Mouse (Mus musculus) adrenal gland, postnatal 25 days (tissue): ENCODE results near the gene Atpaf1. TPM values are rescaled to one million over a fixed set of nuclear protein-coding genes. Genes with fewer than 3 reads are reported as not detected.
A peak's percentile ranks its signal among the peaks of the same experiment; 100 is the strongest.

Experiments used
- DNase-seq: peaks from one replicate; pipeline ENCODE4 v3.0.0; 2021; ENCODE audit warnings: mixed read lengths
- total RNA-seq: library from RNA; stranded (reverse); gene quantifications from 2 replicates; pipeline ENCODE4 v1.2.3, GENCODE M21; 2021

Gene Atpaf1
- total RNA-seq, 1 experiment from 2014 or later: 59.4 TPM

DNA sequence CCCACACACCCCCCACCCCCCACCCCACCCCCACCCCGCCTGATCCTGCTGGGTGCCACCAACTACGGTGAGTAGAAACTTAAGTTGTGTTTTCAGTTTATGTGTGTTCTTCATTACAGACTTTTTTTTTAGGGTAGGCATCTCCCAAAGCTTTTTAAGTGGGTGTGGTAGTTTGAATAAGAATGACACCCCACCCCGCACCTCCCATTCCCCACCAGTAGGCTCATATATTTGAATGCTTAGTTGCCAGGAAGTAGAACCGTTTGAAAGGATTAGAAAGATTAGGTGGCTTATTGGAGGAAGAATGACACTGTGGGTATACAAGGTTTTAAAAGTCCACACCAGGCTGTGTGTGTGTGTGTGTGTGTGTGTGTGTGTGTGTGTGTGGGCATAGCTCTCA lies 27.7 kb downstream of the Atpaf1 start:
- DNase-seq: no peak

DNA sequence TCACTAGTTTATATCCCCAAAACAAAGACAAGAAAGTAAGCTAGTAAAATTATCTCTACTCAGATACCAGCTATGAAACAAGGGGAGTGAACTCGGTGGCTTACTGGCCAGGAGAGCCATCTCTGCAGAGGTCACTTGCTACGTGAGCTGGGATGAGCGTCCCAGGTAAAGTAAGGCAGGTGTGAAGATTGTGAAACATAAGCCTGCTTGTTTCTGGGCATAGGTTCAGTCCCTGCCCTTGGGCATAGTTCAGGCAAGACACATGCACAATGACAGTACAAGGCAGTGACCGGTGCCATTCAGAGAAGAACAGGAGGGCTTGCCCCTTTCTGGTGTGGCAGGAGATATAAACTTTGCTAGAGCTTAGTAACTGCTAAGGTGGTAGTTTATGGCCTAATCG lies 31.0 kb downstream of the Atpaf1 start:
- DNase-seq: no peak

DNA sequence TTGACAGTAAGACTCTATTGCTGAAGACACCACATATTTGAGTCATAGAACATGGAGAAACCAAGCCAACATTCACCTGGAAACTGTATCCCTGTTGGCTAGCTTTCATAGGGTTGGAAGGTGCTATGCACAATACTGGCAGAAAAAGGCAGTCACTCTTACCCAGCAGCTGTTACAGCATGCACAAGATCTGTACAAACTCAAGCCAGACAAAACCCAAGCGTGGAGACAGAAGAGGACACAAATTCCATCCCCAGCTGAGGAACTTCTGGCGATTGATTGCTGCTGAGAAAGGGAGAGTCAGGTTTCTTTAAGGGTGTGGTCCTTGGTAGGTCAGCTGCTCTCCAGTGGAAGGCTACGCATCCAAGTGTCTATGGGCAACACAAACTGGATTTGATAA lies 35.6 kb downstream of the Atpaf1 start:
- no peak for DNase-seq

DNA sequence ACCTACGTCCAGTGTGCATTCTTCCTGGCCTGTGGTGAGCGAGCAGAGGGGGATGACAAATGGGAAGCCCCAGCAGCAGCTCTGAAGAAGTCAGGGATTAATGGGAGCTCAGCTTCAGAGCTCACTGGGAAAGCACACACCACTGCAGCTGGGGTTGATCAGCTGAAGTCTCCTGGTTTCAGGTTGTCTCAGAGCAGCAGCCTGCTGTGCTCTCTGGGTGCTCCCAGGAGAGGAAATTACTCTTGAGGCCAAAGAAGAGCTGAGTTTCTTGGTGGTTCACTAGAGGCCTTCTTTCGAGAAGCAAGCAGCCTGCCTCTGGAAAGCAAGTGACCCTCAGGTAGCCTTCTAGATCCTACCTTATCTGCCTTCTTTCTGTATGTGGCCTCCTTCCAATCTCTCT lies 36.3 kb downstream of the Atpaf1 start:
- DNase-seq: no peak

DNA sequence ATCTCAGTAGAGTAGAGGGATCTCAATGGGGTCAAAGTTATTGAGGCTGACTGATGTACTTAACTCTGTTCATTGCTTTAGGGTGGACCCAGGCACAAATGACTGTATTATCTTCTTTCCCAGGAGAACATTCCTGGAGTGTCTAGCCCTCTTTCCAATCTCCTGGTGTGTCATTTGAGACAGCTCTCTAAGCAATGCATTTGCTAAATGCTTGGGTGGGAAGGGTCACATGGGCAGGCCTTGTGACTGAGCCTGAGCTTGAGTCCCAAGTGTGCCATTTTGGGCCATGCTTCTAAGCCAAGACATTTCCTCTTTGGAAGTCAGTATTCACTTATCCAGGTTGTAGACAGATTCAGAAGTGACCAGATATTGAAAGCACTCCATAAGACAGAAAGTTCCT lies 36.8 kb downstream of the Atpaf1 start:
- no peak for DNase-seq

DNA sequence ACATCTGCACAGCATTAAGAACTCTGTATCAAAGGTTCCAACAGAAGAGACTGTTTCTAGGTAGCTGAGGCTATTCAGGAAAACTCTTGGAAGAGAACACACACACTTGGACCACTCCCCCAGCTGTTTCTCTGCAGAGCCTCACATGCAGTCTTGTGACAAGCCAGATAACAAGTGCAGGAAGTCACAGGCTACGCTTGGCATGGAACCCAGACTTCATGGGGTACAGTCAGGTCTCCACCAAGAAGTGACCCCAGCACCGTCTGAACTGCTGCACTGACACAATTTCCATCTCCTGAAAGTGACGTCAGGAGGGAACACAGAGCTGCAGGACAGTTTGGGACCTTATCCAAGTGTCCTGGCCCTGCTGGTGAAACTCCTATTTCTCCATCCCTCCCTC lies 37.3 kb downstream of the Atpaf1 start:
- DNase-seq: no peak

DNA sequence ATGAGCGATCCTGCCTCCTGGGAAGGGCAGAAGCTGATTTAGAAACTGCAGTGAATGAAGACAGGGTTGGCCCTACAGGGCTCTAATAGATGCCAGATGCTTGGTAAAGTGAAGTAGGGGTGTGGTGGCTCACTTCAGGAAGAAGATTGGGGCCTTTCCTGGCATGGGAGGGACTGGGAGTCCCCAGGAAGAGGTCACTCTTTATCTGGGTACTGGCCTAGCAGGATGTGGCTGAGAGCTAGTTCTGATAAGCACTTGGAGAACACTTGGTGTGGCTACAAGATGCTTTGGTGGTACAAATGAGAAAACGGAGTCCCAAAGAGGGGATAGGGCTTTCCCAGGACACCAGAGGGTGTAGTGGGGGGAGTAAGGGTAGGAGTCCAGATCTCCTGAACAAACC lies 39.6 kb downstream of the Atpaf1 start:
- DNase-seq: no peak

DNA sequence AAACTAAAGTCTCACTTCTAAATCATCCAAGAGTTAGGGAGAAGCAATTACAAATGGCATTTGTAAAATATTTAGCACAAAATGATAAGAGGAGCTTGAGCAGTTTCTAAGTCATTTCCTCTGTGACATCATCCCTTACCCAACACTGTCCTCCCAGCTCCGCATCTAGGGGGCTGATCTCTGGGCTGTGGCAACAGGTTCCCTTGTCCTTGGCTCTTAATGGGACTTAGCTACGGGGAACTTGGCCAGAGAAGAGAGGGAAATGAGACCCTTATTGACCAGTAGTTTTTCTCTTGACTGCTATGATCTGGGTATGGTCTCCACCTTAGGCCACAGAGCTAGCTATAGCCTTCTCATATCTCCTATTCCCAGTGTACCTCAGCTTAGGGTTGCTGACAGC lies 40.7 kb downstream of the Atpaf1 start:
- no peak for DNase-seq

DNA sequence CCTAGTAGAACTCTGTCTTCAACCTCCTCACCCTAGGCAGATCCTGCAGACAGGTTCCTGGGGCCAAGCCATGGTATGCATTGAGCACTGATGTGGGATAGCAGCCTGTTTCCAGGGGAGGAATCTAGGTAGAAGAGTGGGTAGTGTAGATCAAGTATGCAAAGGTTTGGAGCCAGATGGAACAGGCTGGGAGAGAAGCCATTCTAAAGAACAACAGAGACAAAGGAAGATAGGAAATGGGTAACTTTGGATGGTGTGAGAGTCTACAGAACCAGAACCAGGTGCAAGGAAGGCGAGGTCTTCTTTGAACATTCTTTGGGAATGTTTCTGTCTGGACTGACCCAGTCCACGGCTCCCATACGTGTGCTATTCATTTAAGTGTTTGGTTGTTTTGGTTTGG lies 42.5 kb downstream of the Atpaf1 start:
- DNase-seq: no peak

DNA sequence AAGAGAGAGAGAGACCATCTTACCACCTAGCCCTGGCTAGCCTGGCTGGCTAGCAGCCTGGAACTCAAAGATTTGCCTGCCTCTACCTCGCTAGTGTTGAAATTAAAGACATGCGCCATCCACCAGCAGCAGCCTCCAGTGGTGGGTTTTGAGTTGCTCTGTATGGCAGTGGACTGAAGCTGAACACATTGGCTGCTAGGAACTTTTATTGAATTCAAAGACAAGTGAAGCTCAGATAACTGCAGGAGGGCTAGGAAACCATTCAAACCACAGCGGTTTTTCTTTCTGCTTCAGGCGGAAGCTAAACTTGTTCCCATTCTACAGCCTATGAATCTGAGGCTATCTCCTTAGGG lies 42.9 kb downstream of the Atpaf1 start:
- no peak for DNase-seq

DNA sequence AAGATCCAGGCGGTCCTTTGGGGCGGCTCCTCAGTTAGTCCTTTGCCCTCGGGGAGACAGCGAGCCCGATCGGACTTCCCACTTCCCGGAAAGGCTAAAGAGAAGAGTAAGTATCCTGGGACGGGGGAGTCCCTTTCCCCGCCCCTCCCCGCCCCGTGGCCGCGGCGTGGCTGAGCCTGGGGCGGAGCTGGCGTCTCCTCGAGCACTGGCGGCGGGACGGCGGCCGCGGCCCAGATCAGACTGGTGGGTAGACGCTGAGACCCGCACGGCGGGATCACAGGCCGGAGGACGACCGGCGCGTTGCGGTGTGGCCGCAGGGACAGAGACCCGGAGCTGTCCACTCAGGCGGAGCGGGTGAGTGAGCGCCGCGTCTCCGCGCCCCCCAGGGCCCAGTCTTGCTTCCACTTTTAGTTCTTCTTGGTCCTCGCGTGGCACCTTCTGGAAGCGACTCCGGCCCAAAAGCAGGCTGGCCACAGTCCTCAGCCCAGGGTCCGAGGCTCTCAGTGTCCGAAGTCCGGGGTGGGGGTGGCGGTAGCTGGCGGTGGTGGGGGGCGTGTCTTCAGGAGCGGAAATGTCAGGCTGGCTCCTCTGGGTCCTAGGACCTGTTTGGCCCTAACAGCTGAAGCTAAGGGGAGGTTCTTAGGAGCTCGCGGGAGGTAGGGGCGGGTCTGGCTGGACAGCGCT lies 43.4 kb downstream of the Atpaf1 start, which contains the start of gene Mob3c:
Mob3c (plus strand) TSS at position 205 of the 684 bp plus-strand sequence.
- peak; percentile 86 for DNase-seq

DNA sequence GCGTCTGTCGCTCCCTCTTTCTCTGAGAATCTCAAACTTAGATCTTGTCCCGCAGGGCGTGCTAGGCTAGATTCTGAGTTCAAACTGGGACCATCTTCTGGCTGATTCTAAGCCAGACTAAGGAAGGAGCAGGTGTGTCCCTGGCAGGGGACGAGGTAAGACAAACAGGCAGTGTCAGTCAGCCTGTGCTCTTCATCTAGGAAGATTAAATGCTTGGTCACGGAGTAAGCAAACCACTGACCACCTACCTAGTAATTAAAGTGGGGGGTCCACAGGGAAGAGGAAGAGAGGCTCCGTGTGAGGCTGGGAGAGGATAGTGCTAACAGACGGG lies 43.9 kb downstream of the Atpaf1 start:
- no peak for DNase-seq

DNA sequence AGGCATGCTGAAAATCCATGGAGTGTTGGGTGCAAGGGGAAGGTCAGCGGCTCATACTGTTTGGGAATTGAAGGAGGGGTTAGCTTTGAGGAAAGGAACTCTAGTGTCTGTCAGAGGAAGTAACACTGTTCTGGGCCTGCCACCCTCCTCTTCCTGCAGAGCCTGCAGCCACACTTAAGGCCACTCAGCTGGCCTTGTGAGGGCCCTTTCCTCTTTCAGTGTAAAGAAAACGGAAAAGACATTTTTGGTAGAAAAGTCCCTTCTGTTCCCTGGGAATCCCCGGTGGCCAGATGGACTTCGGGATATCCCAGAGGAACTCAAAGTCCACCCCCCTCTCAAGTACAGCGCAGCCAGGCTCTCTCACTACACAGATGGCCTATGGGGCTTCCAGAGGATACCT lies 45.9 kb downstream of the Atpaf1 start:
- DNase-seq: no peak

DNA sequence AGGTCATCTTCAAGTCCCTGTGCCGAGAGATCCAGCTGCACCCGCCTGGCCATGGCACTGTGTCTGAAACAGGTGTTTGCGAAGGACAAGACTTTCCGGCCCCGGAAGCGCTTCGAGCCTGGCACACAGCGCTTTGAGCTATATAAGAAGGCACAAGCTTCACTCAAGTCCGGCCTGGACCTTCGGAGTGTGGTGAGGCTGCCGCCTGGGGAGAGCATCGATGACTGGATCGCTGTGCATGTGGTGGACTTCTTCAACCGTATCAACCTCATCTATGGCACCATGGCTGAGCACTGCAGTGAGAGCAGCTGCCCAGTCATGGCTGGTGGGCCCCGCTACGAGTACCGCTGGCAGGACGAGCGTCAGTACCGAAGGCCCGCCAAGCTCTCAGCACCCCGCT lies 46.6 kb downstream of the Atpaf1 start:
- DNase-seq: no peak

DNA sequence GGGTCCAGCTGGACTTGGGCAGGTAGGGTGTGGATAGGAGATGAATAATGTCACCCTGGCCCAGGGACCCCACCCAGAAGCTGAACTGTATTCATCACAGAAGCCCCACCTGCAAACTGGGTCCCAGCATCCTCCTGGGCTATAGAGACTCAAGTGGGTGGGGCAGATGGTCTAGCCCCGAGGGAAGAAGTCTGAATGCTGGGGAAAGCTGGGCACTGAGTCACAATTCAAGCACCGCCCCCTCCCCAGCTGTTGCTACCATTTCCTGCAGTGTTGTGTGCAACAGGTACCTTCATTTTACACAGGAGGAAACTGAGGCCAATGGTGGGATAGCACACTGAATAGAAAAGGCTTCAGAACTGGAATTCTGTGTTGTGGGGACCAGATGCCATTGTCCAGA lies 47.4 kb downstream of the Atpaf1 start:
- no peak for DNase-seq

DNA sequence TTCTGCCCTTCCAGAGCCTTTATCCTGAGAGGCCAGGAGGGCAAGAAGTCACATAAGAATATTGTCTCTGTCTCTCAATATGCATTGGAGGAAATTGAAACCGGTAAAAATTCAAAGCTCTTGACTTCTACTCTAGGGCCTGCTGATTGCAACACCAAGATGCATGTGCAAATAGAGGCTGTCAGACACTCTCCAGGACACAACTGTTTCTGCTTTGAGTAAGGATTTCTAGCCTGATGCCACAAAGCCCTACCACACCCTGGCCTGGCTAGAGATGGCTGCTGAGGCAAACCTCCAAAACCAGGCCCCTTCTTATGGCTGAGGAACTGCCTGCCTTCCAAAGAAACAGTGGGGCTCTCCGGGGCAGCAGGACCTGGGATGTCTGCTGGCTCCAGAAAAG lies 51.0 kb downstream of the Atpaf1 start:
- no peak for DNase-seq

DNA sequence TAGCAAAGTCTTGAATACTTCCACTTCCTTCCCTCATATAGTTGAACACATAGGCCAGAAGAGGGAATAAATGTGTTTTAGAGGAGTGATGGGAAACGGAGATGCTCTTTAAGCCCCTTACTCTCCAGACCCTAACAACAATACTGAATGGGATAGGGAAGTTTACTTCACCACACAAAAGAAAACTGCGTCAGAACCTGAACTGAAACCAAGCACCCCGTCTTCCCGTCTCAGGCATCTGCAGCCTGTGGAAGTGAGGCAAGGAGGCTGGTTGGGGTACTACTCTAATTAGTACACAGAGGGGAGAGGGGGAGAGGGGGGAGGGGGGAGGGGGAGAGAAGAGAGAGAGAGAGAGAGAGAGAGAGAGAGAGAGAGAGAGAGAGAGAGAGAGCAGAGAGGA lies 53.6 kb downstream of the Atpaf1 start:
- DNase-seq: no peak

DNA sequence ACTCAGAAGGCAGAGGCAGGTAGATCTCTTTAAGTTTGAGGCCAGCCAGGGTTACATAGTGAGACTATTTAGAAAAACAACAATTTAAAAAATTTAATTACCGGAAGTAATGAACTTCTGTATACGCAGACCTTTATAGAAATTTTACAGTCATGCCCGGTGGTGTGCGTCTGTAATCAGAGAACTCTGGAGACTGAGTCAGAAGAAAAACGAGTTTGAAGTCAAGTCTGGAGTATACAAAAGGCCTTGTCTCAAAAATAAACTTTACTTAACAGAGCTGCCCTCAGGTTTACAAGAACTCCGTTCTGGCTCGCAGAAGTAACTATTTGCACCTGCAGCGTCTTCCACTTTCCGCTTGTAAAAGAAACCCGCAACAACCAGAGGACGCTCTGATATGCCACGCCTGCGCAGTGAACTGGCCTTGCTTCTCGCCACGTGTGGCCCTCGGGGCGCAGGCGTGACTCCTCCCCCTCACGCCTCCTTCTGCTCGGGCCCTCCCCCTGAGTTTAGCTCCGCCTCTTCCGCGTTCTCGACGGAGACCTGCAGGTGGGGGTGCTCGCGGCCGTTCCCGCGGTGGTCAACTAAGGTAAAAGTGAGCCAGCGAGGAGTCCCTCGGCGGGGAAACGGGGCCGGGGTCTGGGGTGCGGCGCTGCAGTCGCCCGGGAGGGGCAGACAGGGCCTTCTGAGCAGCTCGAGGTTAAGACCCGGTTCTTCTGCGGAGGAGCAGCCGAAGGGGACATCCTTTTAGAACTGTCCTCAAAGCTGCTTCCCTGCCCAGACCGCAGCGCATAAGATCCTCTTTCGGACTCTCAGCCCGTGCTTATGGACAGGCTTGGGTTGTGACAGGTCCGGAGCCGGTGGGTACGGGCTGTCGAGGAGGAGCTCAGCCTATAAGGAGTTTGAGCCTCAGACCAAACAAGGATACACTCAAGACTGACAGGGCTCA lies 54.4 kb downstream of the Atpaf1 start, which contains the start of gene Mknk1:
Mknk1 (plus strand) TSS at position 503 of the 946 bp plus-strand sequence.
- peak; percentile 92 for DNase-seq

DNA sequence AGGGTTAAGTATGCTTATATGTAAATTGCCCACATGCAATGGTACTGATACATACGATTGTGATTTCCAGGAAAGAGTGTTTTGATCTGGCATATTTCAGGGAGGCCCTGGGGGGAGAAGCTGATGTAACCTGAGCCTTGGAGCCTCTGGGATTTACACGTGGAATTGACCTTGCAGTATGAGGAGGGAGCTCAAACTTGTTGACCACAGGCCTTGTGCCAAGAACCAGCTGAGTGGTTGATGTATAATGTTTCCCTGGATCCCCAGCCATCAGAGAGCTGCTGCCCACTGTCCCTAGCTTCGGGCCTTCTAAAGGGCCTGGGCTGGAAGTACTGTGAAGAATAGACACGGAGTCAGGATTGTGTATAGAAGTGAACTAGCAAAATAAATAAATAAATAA lies 55.3 kb downstream of the Atpaf1 start:
- no peak for DNase-seq

DNA sequence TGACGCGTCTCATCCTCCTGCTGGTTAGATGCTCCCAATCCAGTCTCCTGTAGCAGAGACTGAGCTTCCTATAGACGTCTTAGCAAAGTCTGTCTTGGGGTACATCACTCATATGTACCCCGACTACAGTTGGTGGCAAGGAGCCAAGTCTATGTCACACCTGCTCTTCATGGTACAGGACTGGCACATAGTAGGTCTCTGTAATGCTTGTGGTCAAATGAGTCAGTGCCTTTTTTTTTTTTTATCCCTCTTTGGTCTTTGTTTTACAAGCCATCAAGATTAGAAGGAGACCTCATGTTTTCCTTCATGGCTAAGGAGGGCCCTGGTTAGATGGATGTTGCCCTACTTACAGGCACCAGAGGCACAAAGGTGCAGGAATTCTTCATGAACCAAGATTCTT lies 56.2 kb downstream of the Atpaf1 start:
- DNase-seq: no peak

DNA sequence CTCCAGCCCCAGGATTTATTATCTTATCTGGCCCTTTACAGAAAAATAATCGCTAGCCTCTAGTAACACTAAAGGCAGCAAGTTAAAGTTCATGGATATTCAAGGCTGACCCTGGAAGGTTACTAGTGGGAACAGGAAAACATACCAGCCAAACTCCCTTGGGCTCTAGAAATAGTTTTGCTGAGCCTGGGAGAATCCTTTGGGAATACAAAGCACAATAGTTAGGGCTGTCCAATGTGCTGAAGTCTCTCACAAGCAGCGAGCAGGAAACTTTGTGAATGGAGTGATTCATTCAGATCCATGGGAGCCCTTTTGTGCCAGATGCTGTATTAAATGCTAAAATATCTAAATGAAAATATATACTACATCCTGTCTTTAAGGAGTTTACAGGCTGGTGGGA lies 62.0 kb downstream of the Atpaf1 start:
- DNase-seq: no peak

DNA sequence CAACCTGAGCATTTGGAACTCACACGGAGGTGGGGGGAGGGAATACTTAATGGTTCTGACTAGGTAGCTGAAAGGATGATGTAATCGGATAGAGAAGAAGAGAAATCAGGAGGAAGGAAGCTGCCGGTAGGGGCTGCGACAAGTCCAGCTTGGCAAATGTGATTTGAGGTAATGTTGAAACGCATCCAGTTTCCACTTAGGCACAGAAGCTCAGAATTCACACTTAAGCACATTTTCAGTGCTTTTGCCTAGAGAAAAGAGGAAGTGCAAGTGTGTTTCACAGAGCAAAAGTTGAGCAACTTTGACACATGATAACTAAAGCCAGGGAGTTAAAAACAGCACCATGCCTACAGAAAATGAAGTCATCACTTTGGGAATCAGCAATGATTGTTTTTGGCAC lies 62.8 kb downstream of the Atpaf1 start:
- no peak for DNase-seq

DNA sequence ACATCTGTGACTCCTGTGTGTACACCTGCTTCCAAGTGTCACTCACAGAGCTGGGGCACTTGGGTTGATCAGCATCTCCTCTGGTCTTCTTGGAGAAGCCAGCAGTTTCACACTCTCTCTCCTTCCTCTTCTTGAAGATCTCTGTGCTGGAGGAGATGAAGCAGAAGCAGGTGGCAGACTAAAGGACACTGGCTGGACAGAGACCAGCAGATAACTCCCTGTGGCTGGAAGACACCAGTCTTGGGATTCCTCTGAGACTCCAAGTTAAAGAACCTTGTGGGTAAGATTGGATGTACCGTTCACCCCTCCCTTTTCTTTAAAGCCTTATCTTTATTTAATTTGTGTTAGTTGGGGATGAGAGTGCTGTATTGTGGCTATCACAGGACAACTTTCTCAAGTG lies 63.5 kb downstream of the Atpaf1 start:
- DNase-seq: no peak
